Mouse (Mus musculus): ENCODE measurements around the gene Tbc1d22b. TPM values are rescaled to one million over a fixed set of nuclear protein-coding genes. Genes with fewer than 3 reads are reported as not detected.
A peak's percentile ranks its signal among the peaks of the same experiment; 100 is the strongest.
"Not testable (repeated sequence)": the region's sequence is repeated elsewhere in the genome, so short reads cannot be mapped to it uniquely, and the experiment has no call there.

Gene Tbc1d22b
- total RNA-seq (2022) = 10 to 100 TPM; 11.3 to 13.5 (median 11.9) TPM

- peak; percentile 88 for DNase-seq (ENCODE audit: low spot score)
Measured at GRCm38 (mm10) chr17:29549543-29550428, at the start of gene Tbc1d22b, which contains the start of gene Gm17657. TSS of gene Tbc1d22b (plus strand) at chr17:29549785. TSS of gene Gm17657 (minus strand) at chr17:29549638.

- no peak for DNase-seq (ENCODE audit: low spot score)
Measured at GRCm38 (mm10) chr17:29500243-29500740, 49.3 kb upstream of the Tbc1d22b start.

- no peak for DNase-seq (ENCODE audit: low spot score)
Measured at GRCm38 (mm10) chr17:29500802-29501469, 48.6 kb upstream of the Tbc1d22b start.

GRCm38 (mm10) chr17:29502005-29502668 lies 47.4 kb upstream of the Tbc1d22b start:
- DNase-seq (ENCODE audit: low spot score) = no peak

- no peak for DNase-seq (ENCODE audit: low spot score)
Measured at GRCm38 (mm10) chr17:29502669-29503665, 46.6 kb upstream of the Tbc1d22b start.

- no peak for DNase-seq (ENCODE audit: low spot score)
Measured at GRCm38 (mm10) chr17:29503700-29504099, 45.9 kb upstream of the Tbc1d22b start.

GRCm38 (mm10) chr17:29508927-29509608 lies 40.5 kb upstream of the Tbc1d22b start:
- no peak for DNase-seq (ENCODE audit: low spot score)

GRCm38 (mm10) chr17:29510691-29511090 lies 38.9 kb upstream of the Tbc1d22b start:
- no peak for DNase-seq (ENCODE audit: low spot score)

- DNase-seq (ENCODE audit: low spot score) = peak; percentile 43
Measured at GRCm38 (mm10) chr17:29513044-29513730, 36.4 kb upstream of the Tbc1d22b start.

- peak; percentile 88 for DNase-seq (ENCODE audit: low spot score)
Measured at GRCm38 (mm10) chr17:29514435-29514834, 35.1 kb upstream of the Tbc1d22b start.

- not testable (repeated sequence) for DNase-seq (ENCODE audit: low spot score)
Measured at GRCm38 (mm10) chr17:29518665-29519064, 30.9 kb upstream of the Tbc1d22b start.

- no peak for DNase-seq (ENCODE audit: low spot score)
Measured at GRCm38 (mm10) chr17:29519731-29520130, 29.9 kb upstream of the Tbc1d22b start.

- no peak for DNase-seq (ENCODE audit: low spot score)
Measured at GRCm38 (mm10) chr17:29525613-29526012, 24.0 kb upstream of the Tbc1d22b start.

- DNase-seq (ENCODE audit: low spot score) = no peak
Measured at GRCm38 (mm10) chr17:29528568-29529187, 20.9 kb upstream of the Tbc1d22b start.

- DNase-seq (ENCODE audit: low spot score) = no peak
Measured at GRCm38 (mm10) chr17:29530508-29530907, 19.1 kb upstream of the Tbc1d22b start.

GRCm38 (mm10) chr17:29531278-29531677 lies 18.3 kb upstream of the Tbc1d22b start:
- no peak for DNase-seq (ENCODE audit: low spot score)

GRCm38 (mm10) chr17:29531757-29532384 lies 17.7 kb upstream of the Tbc1d22b start:
- no peak for DNase-seq (ENCODE audit: low spot score)

- no peak for DNase-seq (ENCODE audit: low spot score)
Measured at GRCm38 (mm10) chr17:29533866-29534265, 15.7 kb upstream of the Tbc1d22b start.
